Mouse (Mus musculus) hindbrain, embryonic 11.5 days (tissue): Measurements from ENCODE around the gene Kdm2b. TPM values are rescaled to one million over a fixed set of nuclear protein-coding genes. Genes with fewer than 3 reads are reported as not detected.

Source experiments
- ATAC-seq: fragments of 200-750 bp; cut with Nextera tagmentation; 2 replicates; pipeline ENCODE4 v1.8.0; 2017; ENCODE audit warnings: mild to moderate bottlenecking, moderate TSS enrichment, moderate library complexity; ENCODE audit not compliant: low FRiP score
- DNase-seq: peaks from one replicate; pipeline ENCODE4 v3.0.0-alpha.2; 2015; ENCODE audit warnings: low spot score
- H3K27ac ChIP-seq: fragments of 300-500 bp; sonication (generic); 2 replicates; pipeline ENCODE4 v1.5.1; 2014; ENCODE audit warnings: mild to moderate bottlenecking, low read depth, low read length
- H3K27me3 ChIP-seq: fragments of 300-500 bp; sonication (generic); 2 replicates; pipeline ENCODE4 v1.6.1; 2014; ENCODE audit warnings: mild to moderate bottlenecking, low read length, moderate library complexity, mixed read lengths; ENCODE audit not compliant: control insufficient read depth, insufficient read depth
- H3K36me3 ChIP-seq: fragments of 300-500 bp; sonication (generic); 2 replicates; pipeline ENCODE4 v1.6.1; 2014; ENCODE audit warnings: mild to moderate bottlenecking, low read length, moderate library complexity, mixed read lengths; ENCODE audit not compliant: control insufficient read depth, insufficient read depth
- H3K4me1 ChIP-seq: fragments of 300-500 bp; sonication (generic); replicated peaks from 2 replicates; pipeline ENCODE4 v1.6.1; 2014; ENCODE audit warnings: low read length, mixed read lengths; ENCODE audit not compliant: control insufficient read depth, insufficient read depth
- H3K4me2 ChIP-seq: fragments of 300-500 bp; sonication (generic); replicated peaks from 2 replicates; pipeline ENCODE4 v1.6.1; 2014; ENCODE audit warnings: mild to moderate bottlenecking, low read depth, low read length
- H3K4me3 ChIP-seq: fragments of 300-500 bp; sonication (generic); 2 replicates; pipeline ENCODE4 v1.5.1; 2014; ENCODE audit warnings: low read depth, low read length
- H3K9ac ChIP-seq: fragments of 300-500 bp; sonication (generic); 2 replicates; pipeline ENCODE4 v1.6.1; 2014; ENCODE audit warnings: low read depth, low read length
- H3K9me3 ChIP-seq: fragments of 300-500 bp; sonication (generic); 2 replicates; pipeline ENCODE4 v1.6.1; 2016; ENCODE audit warnings: low read length; ENCODE audit not compliant: control insufficient read depth
- whole genome bisulfite sequencing: fragments of 180-500 bp; shearing (Covaris S2); extraction: QIAGEN DNeasy Blood & Tissue Kit; methylation state at CpG from one replicate; pipeline ENCODE4 v1.1.7; 2014; 5-methylcytosine and 5-hydroxymethylcytosine counted together
- polyA plus RNA-seq: library from polyadenylated mRNA; unstranded; fragments of >200 nt; fragmentation: Nextera tagmentation; extraction: Ambion mirVana; gene quantifications from 2 replicates; pipeline ENCODE4 v1.2.1, GENCODE M21; 2014

Gene Kdm2b
- polyA plus RNA-seq, 1 experiment from 2014 or later, result 67.6 TPM

DNA sequence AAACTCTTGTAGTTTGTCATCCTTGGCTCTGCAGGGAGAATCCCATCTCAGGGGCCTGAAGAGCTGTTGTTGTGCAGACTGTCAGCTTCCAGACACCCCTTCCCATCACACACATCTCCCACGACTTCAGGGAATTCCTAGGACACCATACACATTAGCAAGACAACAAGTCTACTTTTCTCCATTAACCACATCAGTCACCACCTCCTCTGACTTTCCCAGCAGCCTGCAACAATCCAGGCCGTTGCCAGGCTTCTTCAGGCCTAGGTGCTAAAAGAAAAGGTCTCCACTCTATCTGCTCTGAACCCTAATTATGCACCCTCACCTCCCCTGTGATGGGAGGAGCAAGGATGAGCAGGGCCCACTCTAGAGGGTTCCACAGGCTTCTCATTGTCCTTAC is 99.2 kb downstream of the Kdm2b start:
- no peak for DNase-seq
- H3K9me3 ChIP-seq, result no peaks in the 10 kb centered on the region
- no peak overlapping the region for H3K4me2 ChIP-seq
- WGBS, result 56% methylated on average over 2 of the region's 2 CpGs
- no peak overlapping the region for H3K4me3 ChIP-seq
- no peak for ATAC-seq
- no peak overlapping the region for H3K9ac ChIP-seq
- no peaks in the 10 kb centered on the region for H3K27me3 ChIP-seq
- no peaks in the 10 kb centered on the region for H3K36me3 ChIP-seq
- H3K4me1 ChIP-seq, result no peaks in the 10 kb centered on the region
- no peak overlapping the region for H3K27ac ChIP-seq

DNA sequence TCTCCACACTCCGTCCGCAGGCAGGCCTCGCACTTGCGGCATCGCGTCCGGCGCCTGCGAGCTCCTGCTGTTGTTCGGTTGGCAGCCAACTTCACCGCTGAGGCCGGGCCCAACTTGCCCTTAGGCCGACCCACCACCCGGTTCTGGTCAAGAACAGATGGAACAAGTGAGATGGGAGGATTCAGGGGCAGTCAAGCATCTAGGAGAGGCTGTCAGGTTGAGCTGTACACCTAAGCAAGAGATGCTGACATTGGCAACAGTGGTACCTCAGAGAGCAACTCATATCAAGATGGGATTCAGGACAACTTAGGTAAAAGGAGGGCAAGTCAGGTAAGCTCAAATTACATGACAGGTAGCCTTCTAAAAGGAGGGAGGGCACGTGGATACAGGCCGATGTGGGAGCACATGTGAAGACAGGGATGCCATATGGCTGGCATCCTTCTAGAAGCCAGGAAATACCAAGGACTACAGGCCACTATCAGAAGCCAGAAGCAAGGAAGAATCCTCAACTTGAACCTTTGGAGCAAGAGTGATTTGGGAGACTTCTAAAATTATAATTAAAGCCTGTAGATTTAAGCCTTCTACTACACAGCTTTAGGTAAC is 100.9 kb downstream of the Kdm2b start:
- Histone ChIP-seq H3K27ac (no peak overlapping the region), H3K9ac (no peak overlapping the region), H3K4me2 (no peak overlapping the region), H3K36me3 (no peaks in the 10 kb centered on the region), H3K4me3 (no peak overlapping the region), H3K27me3 (no peaks in the 10 kb centered on the region), H3K4me1 (no peaks in the 10 kb centered on the region), H3K9me3 (no peaks in the 10 kb centered on the region)
- DNase-seq (no peak), ATAC-seq (no peak)
- 94% methylated on average over 16 of the region's 16 CpGs for WGBS

DNA sequence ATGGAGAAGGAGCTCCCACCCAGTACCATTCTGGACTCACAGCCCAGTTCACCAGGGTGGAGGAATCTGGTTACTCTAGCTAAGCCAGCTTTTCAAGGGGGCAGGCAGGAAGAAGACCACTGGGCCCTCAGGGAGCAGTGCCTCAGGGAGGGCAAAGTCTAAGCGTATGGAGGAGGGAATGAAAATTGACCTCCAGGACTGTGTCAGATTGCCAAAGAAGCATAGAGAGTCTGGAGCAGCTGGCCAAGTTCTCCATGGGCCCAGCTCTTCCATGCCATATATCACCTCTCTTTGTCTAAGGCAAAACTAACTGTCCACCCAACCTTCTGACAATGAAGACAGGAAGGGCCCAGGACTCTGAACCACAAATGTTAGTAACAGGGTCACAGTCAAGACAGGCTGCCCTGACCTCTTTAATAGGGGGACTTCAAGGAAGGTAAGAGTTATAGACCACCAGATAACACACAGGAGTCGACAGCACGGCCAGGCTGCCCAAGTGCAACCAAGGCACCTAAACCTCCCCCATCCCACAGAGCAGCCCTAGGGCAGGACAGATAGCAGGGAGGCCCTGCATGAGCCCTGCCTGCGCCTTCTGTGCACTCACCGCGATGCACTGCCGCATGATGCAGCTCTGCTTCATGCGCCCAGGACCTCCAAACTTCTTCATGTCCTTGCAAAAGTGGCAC is 101.6 kb downstream of the Kdm2b start:
- no peaks in the 10 kb centered on the region for H3K4me1 ChIP-seq
- ATAC-seq, result no peak
- WGBS, result 89% methylated on average over 8 of the region's 8 CpGs
- no peak overlapping the region for H3K4me3 ChIP-seq
- no peak overlapping the region for H3K9ac ChIP-seq
- no peak overlapping the region for H3K27ac ChIP-seq
- no peaks in the 10 kb centered on the region for H3K9me3 ChIP-seq
- no peaks in the 10 kb centered on the region for H3K27me3 ChIP-seq
- no peaks in the 10 kb centered on the region for H3K36me3 ChIP-seq
- no peak for DNase-seq
- H3K4me2 ChIP-seq, result no peak overlapping the region

DNA sequence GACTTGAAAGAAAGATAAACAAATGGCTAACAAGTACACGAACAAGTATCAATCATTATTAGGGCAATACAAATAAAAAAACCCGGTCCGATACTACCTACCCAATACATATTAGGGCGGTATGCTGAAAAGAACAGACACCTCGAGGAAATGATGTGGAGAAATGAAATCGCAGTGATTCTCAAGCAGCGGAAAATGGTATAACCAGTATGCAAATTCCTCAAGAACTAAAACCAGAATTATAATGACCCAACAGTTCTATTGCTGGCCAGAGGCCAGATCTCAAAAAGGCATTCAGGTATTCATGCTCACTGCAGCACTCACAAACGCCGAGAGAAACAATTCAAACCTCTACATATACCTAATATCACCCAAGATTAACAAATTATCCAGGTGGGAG is 102.6 kb downstream of the Kdm2b start:
- H3K27ac ChIP-seq, result no peak overlapping the region
- H3K9ac ChIP-seq, result no peak overlapping the region
- H3K4me1 ChIP-seq, result no peaks in the 10 kb centered on the region
- no peak overlapping the region for H3K4me3 ChIP-seq
- DNase-seq (no peak), ATAC-seq (no peak)
- 95% methylated on average over 9 of the region's 9 CpGs for WGBS
- no peaks in the 10 kb centered on the region for H3K27me3 ChIP-seq
- no peak overlapping the region for H3K4me2 ChIP-seq
- no peaks in the 10 kb centered on the region for H3K36me3 ChIP-seq
- no peaks in the 10 kb centered on the region for H3K9me3 ChIP-seq

DNA sequence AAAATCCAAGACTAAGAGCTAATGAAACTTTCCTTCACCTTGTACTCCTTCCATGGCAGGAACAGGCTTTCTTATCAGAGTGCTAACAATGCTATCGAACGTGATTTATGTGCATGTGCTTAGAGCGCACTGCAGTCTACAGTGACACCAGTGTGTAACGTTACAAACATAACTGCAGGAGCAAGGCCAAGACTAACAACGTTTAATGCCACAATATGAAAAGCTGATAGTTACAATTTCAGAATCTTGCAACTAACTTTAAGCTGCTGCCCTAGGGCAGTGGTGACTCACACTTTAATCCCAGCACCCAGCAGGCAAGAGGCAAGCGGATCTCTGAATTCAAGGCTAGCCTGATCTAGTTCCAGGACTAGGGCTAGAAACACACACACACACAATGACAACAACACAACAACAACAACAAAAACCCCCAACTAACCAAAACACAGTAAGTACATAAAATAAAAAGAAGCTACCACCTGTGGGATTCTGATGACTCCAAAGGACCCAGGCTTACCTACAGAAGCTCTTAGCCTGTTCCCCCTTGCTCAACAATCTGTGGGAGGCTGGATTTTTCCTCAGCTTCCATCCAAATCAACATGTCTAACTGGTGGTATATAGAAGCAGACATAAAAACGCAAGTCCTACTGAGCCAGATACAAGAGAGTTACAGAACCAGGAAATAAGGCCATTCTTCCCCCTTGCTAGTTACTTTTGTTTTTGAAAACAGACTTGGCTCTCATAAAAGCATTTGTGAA is 104.9 kb downstream of the Kdm2b start:
- no peaks in the 10 kb centered on the region for H3K27me3 ChIP-seq
- no peak overlapping the region for H3K4me3 ChIP-seq
- 93% methylated on average over 7 of the region's 7 CpGs for WGBS
- no peaks in the 10 kb centered on the region for H3K9me3 ChIP-seq
- DNase-seq (no peak), ATAC-seq (no peak)
- no peak overlapping the region for H3K4me2 ChIP-seq
- no peak overlapping the region for H3K9ac ChIP-seq
- no peaks in the 10 kb centered on the region for H3K4me1 ChIP-seq
- H3K27ac ChIP-seq, result no peak overlapping the region
- peaks cover 2% of the 10 kb centered on the region; the same call in 1 of the 2 replicates for H3K36me3 ChIP-seq

DNA sequence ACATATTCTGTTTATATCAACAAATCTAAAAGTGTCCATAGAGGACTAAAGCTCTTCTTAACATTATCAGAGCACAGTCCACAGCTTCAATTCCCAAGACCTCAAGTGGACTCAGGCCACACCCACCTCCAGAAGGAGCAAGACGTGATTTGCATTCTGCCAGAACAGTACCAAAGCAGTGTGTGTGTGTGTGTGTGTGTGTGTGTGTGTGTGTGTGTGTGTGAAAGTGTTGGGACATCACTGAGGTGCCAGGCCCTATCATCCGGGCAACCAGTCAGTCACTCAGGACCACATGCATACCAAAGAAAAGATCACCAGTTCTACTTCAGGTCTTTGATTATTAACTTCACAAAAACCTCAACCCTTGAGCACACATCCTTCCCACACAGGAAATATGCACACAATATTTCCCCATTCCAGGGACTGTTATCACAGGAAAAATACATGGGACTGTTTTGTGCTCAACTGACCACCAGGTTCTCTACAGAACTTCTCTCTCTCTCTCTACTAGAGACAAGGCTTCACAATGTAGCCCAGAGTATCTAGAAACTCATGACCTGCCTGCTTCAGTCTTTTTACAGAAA is 105.9 kb downstream of the Kdm2b start:
- Histone ChIP-seq H3K4me2 (no peak overlapping the region), H3K36me3 (peaks cover 2% of the 10 kb centered on the region; the same call in 1 of the 2 replicates), H3K27me3 (no peaks in the 10 kb centered on the region), H3K9me3 (no peaks in the 10 kb centered on the region), H3K4me3 (no peak overlapping the region), H3K9ac (no peak overlapping the region), H3K4me1 (no peaks in the 10 kb centered on the region), H3K27ac (no peak overlapping the region)
- ATAC-seq (no peak), DNase-seq (no peak)
- 67% methylated on average over 2 of the region's 2 CpGs for WGBS

DNA sequence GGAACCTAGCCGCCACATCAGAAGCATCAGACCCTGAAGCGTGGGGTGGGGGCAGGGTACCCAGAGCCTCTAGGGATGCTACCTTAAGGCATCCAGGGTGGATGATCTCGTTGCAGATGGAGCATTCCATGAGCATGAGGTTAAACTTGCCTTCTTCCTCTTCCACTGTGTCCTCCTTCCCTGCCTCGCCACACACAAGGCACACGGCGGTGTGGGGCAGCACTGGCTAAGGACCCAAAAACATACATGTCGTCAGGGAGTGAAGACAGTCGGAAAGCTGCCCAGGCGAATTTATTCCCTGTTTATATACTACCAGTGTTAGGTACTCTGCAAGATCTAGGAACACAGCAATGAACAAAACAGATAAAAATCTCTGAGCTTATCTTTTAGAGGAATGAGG is 106.4 kb downstream of the Kdm2b start:
- Histone ChIP-seq H3K9me3 (no peaks in the 10 kb centered on the region), H3K27ac (no peak overlapping the region), H3K4me2 (no peak overlapping the region), H3K36me3 (peaks cover 2% of the 10 kb centered on the region; the same call in 1 of the 2 replicates), H3K4me3 (no peak overlapping the region), H3K9ac (no peak overlapping the region), H3K4me1 (no peaks in the 10 kb centered on the region), H3K27me3 (no peaks in the 10 kb centered on the region)
- DNase-seq (no peak), ATAC-seq (no peak)
- WGBS, result 88% methylated on average over 9 of the region's 9 CpGs

DNA sequence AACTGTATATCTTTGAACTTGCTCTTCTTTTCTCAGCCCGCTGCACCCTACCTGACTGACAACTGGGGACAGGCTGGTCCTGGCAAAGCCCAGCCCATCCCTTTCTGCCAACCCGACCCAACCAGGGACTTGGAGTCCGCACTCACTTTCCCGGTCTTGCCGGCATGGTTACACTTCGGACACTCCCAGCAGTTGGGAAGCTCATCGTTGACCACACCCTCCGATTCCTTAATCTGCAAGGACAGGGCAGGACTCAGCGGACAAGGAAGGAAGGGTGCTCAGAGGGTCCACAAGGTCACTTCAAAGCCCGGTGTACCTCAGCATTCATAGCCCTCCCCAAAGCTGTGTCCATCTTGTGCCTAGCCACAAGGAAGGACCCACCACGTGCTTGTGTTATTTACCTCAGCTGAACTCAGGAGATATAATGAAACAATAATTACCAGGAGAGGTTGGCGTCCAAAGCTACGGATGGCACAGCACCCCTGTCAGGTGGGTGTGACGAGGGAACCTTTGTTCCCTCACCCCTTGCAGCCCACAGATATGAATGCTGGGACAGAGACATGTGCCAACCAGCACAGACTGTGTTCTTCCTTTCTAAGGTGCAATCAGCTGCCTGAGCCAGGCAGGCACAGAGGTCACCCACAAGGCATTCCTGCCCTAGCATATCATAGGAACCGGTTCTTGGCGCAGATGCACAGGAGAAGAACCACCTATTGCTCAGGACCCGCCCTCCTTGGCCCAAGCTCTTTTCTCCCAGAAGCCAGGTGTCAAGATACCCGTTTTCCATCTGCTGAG is 107.2 kb downstream of the Kdm2b start:
- WGBS, result 95% methylated on average over 18 of the region's 18 CpGs

More for the DNA sequence above, 107.2 kb downstream of the Kdm2b start:
- Histone ChIP-seq H3K4me3 (no peak overlapping the region), H3K9me3 (no peaks in the 10 kb centered on the region), H3K9ac (no peak overlapping the region), H3K4me2 (no peak overlapping the region), H3K27me3 (no peaks in the 10 kb centered on the region), H3K27ac (no peak overlapping the region), H3K36me3 (peaks cover 2% of the 10 kb centered on the region; the same call in 1 of the 2 replicates), H3K4me1 (no peaks in the 10 kb centered on the region)
- ATAC-seq (no peak), DNase-seq (no peak)
